Mouse (Mus musculus) urinary bladder, postnatal 25 days (tissue): ENCODE results near the gene Tlx1.

Source experiments
- DNase-seq: peaks from one replicate; pipeline ENCODE4 v3.0.0; 2022; ENCODE audit warnings: low spot score

Gene Tlx1

GRCm38 (mm10) chr19:45150490-45151181, at the start of gene Tlx1:
Gene Tlx1 (plus strand): TSS chr19:45150680.
- DNase-seq: no peak

GRCm38 (mm10) chr19:45105591-45105990, 44.9 kb upstream of the Tlx1 start:
- DNase-seq: no peak

- DNase-seq: no peak
These were observed 43.8 kb upstream of the Tlx1 start for GRCm38 (mm10) chr19:45106689-45107088.

- no peak for DNase-seq
These were observed 39.8 kb upstream of the Tlx1 start for GRCm38 (mm10) chr19:45110681-45111080.

GRCm38 (mm10) chr19:45112444-45112843, 38.0 kb upstream of the Tlx1 start:
- DNase-seq: no peak

- no peak for DNase-seq
These were observed 36.6 kb upstream of the Tlx1 start for GRCm38 (mm10) chr19:45113791-45114460.

GRCm38 (mm10) chr19:45114772-45115171, 35.7 kb upstream of the Tlx1 start:
- no peak for DNase-seq

GRCm38 (mm10) chr19:45116798-45117197, 33.7 kb upstream of the Tlx1 start:
- peak; percentile 27 for DNase-seq

- DNase-seq: no peak
These were observed 18.4 kb upstream of the Tlx1 start for GRCm38 (mm10) chr19:45131966-45132628.

- no peak for DNase-seq
These were observed 7.9 kb upstream of the Tlx1 start for GRCm38 (mm10) chr19:45142531-45142930.

- no peak for DNase-seq
These were observed 7.1 kb upstream of the Tlx1 start for GRCm38 (mm10) chr19:45143214-45143895.

GRCm38 (mm10) chr19:45147071-45147470, 3.4 kb upstream of the Tlx1 start:
- no peak for DNase-seq

- DNase-seq: no peak
These were observed 1.1 kb downstream of the Tlx1 start for GRCm38 (mm10) chr19:45151361-45152182.

- DNase-seq: no peak
These were observed 1.7 kb downstream of the Tlx1 start for GRCm38 (mm10) chr19:45152183-45152650.

GRCm38 (mm10) chr19:45153311-45154058, 3.0 kb downstream of the Tlx1 start:
- no peak for DNase-seq

GRCm38 (mm10) chr19:45154059-45154386, 3.5 kb downstream of the Tlx1 start:
- no peak for DNase-seq

GRCm38 (mm10) chr19:45154521-45154920, 4.0 kb downstream of the Tlx1 start:
- DNase-seq: no peak

GRCm38 (mm10) chr19:45155141-45155790, 4.8 kb downstream of the Tlx1 start:
- no peak for DNase-seq

- DNase-seq: no peak
These were observed 5.3 kb downstream of the Tlx1 start for GRCm38 (mm10) chr19:45155791-45156186.

GRCm38 (mm10) chr19:45156381-45156780, 5.9 kb downstream of the Tlx1 start:
- no peak for DNase-seq
